Mouse (Mus musculus): ENCODE measurements around the gene Krt80.

DNA sequence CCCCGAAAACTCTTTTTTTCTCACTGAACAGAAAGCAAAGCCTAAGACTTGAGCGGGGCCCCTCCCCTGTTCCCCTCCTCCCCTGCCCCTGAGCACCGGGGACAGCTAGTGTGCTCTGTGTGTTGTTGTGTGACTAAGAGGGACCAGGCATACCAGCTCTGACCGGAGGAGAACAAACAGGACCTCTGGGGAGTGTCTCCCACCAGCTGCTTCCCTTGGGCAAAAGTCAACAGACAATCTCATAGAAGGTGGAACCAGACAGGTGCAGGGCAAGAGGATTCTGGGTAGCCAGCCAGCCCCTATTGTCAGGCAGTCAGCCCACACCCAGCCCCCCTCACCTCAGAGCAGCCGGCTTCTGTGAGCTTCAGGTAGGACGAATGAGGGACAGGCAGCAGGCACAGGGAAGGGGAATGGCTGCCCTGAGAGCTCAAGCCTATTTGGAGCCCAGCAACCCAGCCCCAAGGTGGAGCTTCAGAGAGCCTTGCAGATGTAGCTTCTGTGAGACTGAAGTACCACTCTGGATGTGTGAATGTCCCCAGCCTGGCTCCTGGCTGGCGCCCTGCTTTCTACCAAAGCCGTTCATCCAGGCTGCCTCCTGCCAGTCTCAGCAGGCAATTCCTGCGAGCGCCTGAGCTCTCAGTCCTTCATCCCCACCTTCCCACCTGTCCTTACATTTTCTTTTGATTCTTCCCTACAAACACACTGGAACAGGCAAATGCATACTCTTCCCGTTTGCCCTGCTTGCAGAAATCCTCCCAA is 45.0 kb upstream of the Krt80 start:
- TF ChIP-seq CTCF (IDR thresholded peaks at IDR 0.05; ENCODE audit: borderline replicate concordance, control insufficient read depth, extremely low read depth, insufficient read depth, low read length, poor library complexity) (no peak), POLR2A (IDR thresholded peaks at IDR 0.05; ENCODE audit: control insufficient read depth, extremely low read depth, insufficient read depth, low read length, poor library complexity) (no peak)

Measured in thymus, adult 2 months (tissue).